Mouse (Mus musculus) intestine, embryonic 14.5 days (tissue): ENCODE data around the gene Brsk1. TPM values are rescaled to one million over a fixed set of nuclear protein-coding genes. Genes with fewer than 3 reads are reported as not detected.

Experiments used
- ATAC-seq: fragments of 200-750 bp; cut with Nextera tagmentation; replicated peaks from 2 replicates; pipeline ENCODE4 v1.8.0; 2017; ENCODE audit warnings: low read depth, moderate number of reproducible peaks, moderate TSS enrichment, moderate library complexity; ENCODE audit not compliant: low FRiP score, low TSS enrichment
- DNase-seq: peaks from one replicate; pipeline ENCODE4 v3.0.0-alpha.2; 2018; ENCODE audit warnings: low spot score
- H3K27ac ChIP-seq: fragments of 300-500 bp; sonication (generic); 2 replicates; pipeline ENCODE4 v1.5.1; 2014; ENCODE audit warnings: low read depth, mild to moderate bottlenecking, control low read depth
- H3K27me3 ChIP-seq: fragments of 300-500 bp; sonication (generic); replicated peaks from 2 replicates; pipeline ENCODE4 v1.6.1; 2014; ENCODE audit warnings: low read length, control low read depth; ENCODE audit not compliant: control insufficient read depth, insufficient read depth
- H3K36me3 ChIP-seq: fragments of 300-500 bp; sonication (generic); 2 replicates; pipeline ENCODE4 v1.6.1; 2014; ENCODE audit warnings: low read length, control low read depth; ENCODE audit not compliant: control insufficient read depth, insufficient read depth
- H3K4me1 ChIP-seq: fragments of 300-500 bp; sonication (generic); replicated peaks from 2 replicates; pipeline ENCODE4 v1.6.1; 2014; ENCODE audit warnings: low read length, control low read depth, mixed read lengths; ENCODE audit not compliant: control insufficient read depth, insufficient read depth
- H3K4me2 ChIP-seq: fragments of 300-500 bp; sonication (generic); 2 replicates; pipeline ENCODE4 v1.6.1; 2014; ENCODE audit warnings: low read length
- H3K4me3 ChIP-seq: fragments of 300-500 bp; sonication (generic); 2 replicates; pipeline ENCODE4 v1.5.1; 2014; ENCODE audit warnings: low read depth, low read length, control low read depth, mixed read lengths
- H3K9ac ChIP-seq: fragments of 300-500 bp; sonication (generic); 2 replicates; pipeline ENCODE4 v1.6.1; 2014; ENCODE audit warnings: mild to moderate bottlenecking, low read length
- H3K9me3 ChIP-seq: fragments of 300-500 bp; sonication (generic); 2 replicates; pipeline ENCODE4 v1.6.1; 2016; ENCODE audit warnings: low read length, control low read depth; ENCODE audit not compliant: control insufficient read depth
- WGBS: fragments of 180-500 bp; shearing (Covaris S2); extraction: QIAGEN DNeasy Blood & Tissue Kit; methylation state at CpG from one replicate; pipeline ENCODE4 v1.1.7; 2014; 5-methylcytosine and 5-hydroxymethylcytosine counted together
- polyA plus RNA-seq: library from polyadenylated mRNA; unstranded; fragments of >200 nt; fragmentation: Nextera tagmentation; extraction: Ambion mirVana; gene quantifications from 2 replicates; pipeline ENCODE4 v1.2.1, GENCODE M21; 2014

The Brsk1 gene
- polyA plus RNA-seq, 1 experiment from 2014 or later: 1.7 TPM

DNA sequence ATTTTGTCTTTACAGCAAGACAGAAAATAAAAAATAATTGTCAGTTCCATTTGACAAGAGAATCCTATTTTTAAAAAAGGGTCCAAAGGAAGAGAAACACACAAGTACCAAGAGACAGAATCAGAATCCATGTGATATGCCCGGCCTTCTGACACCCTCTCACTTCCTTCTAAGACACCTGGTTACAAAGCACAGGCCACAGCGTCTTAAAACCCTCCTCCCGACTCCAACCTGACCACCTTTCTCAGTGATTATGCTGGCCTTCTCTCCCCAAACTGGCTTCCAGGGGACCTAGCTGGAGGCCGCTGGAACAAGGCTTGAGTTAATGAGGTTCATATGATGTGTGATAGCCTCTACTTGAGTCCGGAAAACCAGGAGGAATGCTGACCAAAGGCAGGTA, 37.1 kb upstream of the Brsk1 start:
- Histone ChIP-seq H3K9me3 (no peaks in the 10 kb centered on the region), H3K27ac (no peak overlapping the region), H3K9ac (no peak overlapping the region), H3K4me1 (peaks cover 37% of the 10 kb centered on the region), H3K36me3 (0 out of 2 replicates have a peak, but pooled peaks cover 7% of the 10 kb centered on the region), H3K4me2 (no peak overlapping the region), H3K4me3 (no peak overlapping the region), H3K27me3 (no peaks in the 10 kb centered on the region)
- DNase-seq: no peak
- 77% methylated on average over 5 of the region's 5 CpGs for WGBS
- no peak for ATAC-seq

DNA sequence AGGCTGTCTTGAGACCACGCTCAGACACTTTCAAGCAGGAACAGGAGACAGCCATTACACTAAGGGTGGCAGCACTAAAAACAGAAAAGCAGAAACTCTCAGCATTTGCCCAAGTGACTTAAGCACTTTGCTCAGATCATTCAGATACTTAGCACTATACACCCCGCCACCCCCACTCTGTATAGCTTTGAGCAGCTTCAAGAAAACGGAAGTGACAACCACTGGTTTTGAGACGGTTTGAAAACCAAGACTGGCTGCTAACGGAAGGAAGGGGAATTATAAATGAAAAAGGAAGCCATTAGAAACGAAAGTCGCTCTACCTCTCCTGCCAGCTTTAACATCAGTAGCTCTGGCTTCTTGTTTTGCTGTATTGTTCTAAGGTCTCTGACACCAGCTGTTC, 36.6 kb upstream of the Brsk1 start:
- DNase-seq: no peak
- Histone ChIP-seq H3K4me2 (no peak overlapping the region), H3K36me3 (0 out of 2 replicates have a peak, but pooled peaks cover 7% of the 10 kb centered on the region), H3K4me1 (peaks cover 37% of the 10 kb centered on the region), H3K9me3 (no peaks in the 10 kb centered on the region), H3K27ac (no peak overlapping the region), H3K4me3 (no peak overlapping the region), H3K9ac (no peak overlapping the region), H3K27me3 (no peaks in the 10 kb centered on the region)
- WGBS: 86% methylated on average over 7 of the region's 7 CpGs
- no peak for ATAC-seq

DNA sequence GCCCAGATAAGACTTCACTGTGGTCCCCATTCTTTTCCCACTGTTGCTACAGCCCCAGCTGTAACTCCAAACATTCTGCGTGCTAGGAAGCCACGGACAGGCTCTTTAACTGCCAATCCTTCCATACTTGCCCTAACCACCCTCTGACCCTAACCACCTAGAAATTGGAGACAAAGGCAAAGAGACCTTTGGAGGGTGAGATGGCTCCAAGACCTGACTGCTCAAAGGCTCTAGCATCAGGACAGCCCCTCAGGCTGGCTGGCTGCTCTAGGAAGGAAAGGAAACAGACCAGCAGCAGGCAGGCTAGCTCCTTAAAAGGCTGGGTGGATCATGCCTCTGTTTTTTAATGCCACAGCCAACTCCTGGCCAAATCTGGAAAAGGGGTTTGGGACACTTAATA, 36.2 kb upstream of the Brsk1 start:
- no peak for ATAC-seq
- 0 out of 2 replicates have a peak overlapping the region, but pooled peaks have one; percentile 29 for H3K27ac ChIP-seq
- no peak overlapping the region for H3K4me2 ChIP-seq
- H3K4me1 ChIP-seq: peaks cover 37% of the 10 kb centered on the region
- no peak for DNase-seq
- H3K4me3 ChIP-seq: no peak overlapping the region
- no peaks in the 10 kb centered on the region for H3K27me3 ChIP-seq
- no peaks in the 10 kb centered on the region for H3K9me3 ChIP-seq
- H3K36me3 ChIP-seq: 0 out of 2 replicates have a peak, but pooled peaks cover 7% of the 10 kb centered on the region
- WGBS: 92% methylated on average over 2 of the region's 2 CpGs
- H3K9ac ChIP-seq: no peak overlapping the region

DNA sequence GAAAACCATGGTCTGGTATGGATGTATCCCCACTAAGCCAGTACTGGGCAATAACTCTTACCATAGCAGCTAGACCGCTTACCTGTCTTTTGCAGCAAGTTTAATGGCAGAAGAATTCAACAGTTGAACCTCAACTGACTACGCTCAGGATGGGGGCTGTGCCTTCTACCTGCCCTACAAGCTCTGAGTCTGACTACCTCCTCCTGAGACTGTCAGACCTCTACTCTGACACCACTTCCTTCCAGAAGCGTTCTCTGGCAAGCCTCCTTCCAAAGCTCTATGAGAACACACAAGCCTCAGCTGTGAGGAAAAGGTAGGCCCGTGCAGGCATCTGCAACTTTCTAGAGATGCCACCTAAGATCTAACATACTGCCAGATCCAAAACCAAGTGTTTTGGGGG, 35.0 kb upstream of the Brsk1 start:
- no peak overlapping the region for H3K9ac ChIP-seq
- H3K4me1 ChIP-seq: peaks cover 45% of the 10 kb centered on the region
- DNase-seq (no peak), ATAC-seq (no peak)
- H3K27me3 ChIP-seq: no peaks in the 10 kb centered on the region
- WGBS: 81% methylated on average over 4 of the region's 4 CpGs
- no peaks in the 10 kb centered on the region for H3K9me3 ChIP-seq
- H3K36me3 ChIP-seq: 0 out of 2 replicates have a peak, but pooled peaks cover 7% of the 10 kb centered on the region
- no peak overlapping the region for H3K4me3 ChIP-seq
- H3K27ac ChIP-seq: no peak overlapping the region
- no peak overlapping the region for H3K4me2 ChIP-seq

DNA sequence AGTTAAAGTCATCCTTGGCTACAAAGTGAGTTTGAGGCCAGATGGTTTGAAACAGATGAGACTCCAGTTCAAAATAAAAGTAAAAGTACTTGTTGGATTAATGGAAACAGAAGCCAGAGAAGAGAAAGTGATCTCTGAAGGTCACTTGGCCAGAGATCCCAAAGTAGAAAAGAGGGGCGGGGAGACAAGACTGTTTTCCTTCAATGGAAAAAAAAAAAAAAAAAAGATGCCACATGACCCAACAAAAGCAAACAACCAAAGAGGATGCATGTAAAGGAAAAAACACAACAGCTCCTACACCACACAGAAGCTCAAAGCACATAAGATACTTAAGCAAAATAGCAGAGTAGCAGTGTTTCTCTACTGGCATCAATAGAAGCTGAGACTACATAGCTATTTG, 34.5 kb upstream of the Brsk1 start:
- ATAC-seq: no peak

DNA sequence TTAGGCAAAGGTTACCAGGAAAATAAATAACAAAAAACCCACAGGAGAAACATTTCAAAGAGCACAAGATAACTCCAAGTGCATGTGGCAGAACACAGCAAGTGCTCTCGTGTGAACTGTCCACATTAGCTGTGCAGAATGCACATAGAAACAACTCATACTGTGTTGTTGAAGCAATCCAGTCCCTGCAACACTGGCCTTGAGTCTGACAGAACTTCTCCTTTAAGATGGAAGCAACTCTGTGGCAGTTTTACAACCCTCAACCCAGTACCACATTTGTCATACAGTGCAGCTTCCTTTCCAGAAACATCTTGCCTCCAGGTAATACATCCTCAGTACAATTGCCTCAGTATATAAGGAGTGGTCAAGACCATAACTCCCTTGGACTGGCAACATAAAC, 33.6 kb upstream of the Brsk1 start:
- H3K27me3 ChIP-seq: no peaks in the 10 kb centered on the region
- no peak for ATAC-seq
- H3K27ac ChIP-seq: no peak overlapping the region
- H3K4me3 ChIP-seq: peak overlapping the region; percentile 95
- H3K36me3 ChIP-seq: 0 out of 2 replicates have a peak, but pooled peaks cover 13% of the 10 kb centered on the region
- WGBS: 35% methylated on average over 1 of the region's 1 CpGs
- H3K9ac ChIP-seq: no peak overlapping the region
- H3K9me3 ChIP-seq: no peaks in the 10 kb centered on the region
- DNase-seq: no peak
- peak overlapping the region; percentile 90 for H3K4me2 ChIP-seq
- peaks cover 45% of the 10 kb centered on the region for H3K4me1 ChIP-seq

More for the DNA sequence above, 34.5 kb upstream of the Brsk1 start:
- 90% methylated on average over 1 of the region's 1 CpGs for WGBS
- H3K9ac ChIP-seq: no peak overlapping the region
- H3K4me3 ChIP-seq: no peak overlapping the region
- H3K4me2 ChIP-seq: 0 out of 2 replicates have a peak overlapping the region, but pooled peaks have one; percentile 90
- peaks cover 45% of the 10 kb centered on the region for H3K4me1 ChIP-seq
- 0 out of 2 replicates have a peak, but pooled peaks cover 7% of the 10 kb centered on the region for H3K36me3 ChIP-seq
- H3K27me3 ChIP-seq: no peaks in the 10 kb centered on the region
- no peak for DNase-seq
- no peaks in the 10 kb centered on the region for H3K9me3 ChIP-seq
- no peak overlapping the region for H3K27ac ChIP-seq

DNA sequence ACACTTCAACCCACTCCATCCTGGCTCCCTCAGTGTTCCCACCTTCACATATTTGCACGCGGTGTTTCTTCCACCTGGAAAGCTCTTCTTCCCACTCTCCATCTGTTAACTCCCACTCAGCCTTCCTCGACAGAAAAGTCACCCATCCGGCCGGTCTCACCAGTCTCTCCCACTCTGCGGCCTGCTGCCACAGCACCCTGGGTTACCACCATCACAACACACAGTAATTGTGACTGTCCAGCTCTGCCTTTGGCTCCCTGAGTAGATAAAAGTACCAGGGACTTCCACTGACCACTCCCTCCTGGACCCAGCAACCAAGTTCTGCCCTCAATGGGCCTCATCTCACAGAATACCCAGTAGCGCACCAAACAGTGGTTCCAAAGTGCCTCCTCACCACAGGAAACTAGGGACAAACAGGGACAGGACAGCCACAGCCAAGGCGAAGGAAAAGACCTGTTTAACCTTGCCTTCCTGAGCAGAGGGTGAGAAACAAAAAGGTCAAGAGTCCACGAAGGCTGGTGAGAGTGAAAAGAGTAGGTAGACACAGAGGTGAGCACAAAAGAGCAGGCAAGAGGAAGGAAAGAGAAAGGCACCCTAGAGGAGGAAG, 32.8 kb upstream of the Brsk1 start:
- peak overlapping the region; percentile 94; the same call in 1 of the 2 replicates for H3K27ac ChIP-seq
- H3K4me2 ChIP-seq: peak overlapping the region; percentile 90
- no peak for ATAC-seq
- no peaks in the 10 kb centered on the region for H3K9me3 ChIP-seq
- no peaks in the 10 kb centered on the region for H3K27me3 ChIP-seq
- WGBS: 39% methylated on average over 9 of the region's 9 CpGs
- H3K4me3 ChIP-seq: peak overlapping the region; percentile 95
- H3K36me3 ChIP-seq: peaks cover 14% of the 10 kb centered on the region; the same call in 1 of the 2 replicates
- H3K9ac ChIP-seq: peak overlapping the region; percentile 90
- peaks cover 41% of the 10 kb centered on the region for H3K4me1 ChIP-seq
- peak; percentile 60 for DNase-seq

DNA sequence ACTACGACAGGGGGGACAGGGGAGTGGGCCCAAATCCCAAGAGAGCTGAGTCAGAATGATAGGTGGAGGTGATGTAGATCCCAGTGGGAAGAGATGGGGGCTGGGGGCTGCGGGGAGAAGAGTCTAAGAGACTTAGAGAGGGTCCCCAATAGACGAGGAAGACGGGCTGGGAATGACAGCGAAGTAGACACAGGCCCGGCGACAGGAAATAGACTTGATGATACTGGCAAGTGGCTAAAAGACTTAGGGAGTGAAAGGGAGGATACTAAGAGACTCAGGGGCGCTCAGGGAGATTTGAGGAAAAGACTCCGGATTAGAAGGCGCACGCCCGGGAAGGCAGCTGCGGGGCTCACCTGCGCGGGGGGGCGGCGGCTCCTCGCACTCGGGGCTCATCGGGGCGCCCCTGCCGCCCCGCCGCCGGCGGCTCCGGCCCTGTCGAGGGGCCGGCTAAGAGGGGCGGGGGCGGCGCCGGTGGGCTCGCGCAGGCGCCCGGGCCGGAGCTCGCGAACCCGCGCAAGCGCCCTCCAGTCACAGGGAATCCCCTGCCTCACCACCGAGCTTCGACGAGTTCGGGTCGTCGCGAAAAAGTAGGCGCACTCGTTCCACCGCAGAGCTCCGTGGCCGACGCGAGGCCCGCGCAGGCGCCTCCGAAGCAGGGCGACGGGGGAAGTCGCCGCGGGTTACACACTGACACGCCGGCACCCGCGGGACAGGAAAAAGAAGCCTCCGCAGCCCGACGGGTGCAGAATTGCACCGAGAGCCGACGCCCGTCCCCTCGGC, 32.1 kb upstream of the Brsk1 start:
- ATAC-seq: peak; percentile 74
- Histone ChIP-seq H3K9me3 (no peaks in the 10 kb centered on the region), H3K4me2 (peak overlapping the region; percentile 90), H3K4me3 (peak overlapping the region; percentile 95), H3K27ac (peak overlapping the region; percentile 94), H3K27me3 (no peaks in the 10 kb centered on the region), H3K4me1 (peaks cover 40% of the 10 kb centered on the region), H3K9ac (peak overlapping the region; percentile 90), H3K36me3 (peaks cover 15% of the 10 kb centered on the region; the same call in 1 of the 2 replicates)
- peak; percentile 56 for DNase-seq
- WGBS: under 1% methylated on average over 69 of the region's 78 CpGs
